ENCODE assay signal across 10 mouse cellular contexts in the genomic region with DNA sequence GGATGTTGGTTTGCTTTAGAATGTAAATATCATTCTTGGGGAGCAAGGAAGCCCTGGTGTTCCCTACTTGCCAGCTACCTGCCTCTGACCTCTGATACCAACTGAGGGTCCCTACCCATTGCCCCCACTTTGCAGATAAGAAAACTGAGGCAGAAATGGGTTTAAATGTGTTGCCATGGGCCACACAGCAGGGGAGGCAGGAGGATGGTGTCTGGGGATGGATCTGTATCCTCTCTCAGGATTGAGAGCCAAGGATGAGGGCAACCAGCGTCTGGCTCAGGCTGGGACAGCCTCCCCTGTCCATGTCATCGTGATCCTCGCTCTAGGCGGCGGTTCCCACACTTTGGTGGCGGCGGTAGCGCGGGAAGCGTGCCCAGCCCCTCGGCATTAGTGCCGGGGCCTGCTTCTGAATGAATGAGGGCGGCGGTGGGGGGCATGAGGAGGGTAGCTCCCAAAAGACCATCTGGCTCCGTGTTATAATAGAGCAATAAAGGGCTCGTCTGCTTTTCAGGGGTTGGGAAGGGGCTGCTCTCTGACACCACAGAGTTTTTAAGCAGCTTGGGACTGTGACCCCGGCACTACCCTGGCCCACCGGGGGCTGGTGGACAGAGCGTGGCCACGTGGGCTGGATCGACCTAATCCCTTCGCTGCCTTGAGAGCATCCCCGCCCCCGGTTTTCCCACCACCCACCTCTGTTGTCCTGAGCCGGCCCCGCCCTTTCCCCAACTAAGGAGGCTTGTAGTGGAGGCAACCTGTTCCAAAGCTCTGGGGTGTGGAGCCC. TPM values are rescaled to one million over a fixed set of nuclear protein-coding genes. Genes with fewer than 3 reads are reported as not detected.
A peak's percentile ranks its signal among the peaks of the same experiment; 100 is the strongest.
DNase-seq lines count a peak whose midpoint lies in the region; ATAC-seq and TF ChIP-seq lines count a peak whose summit lies in the region.
"Had no signal": no experiment of that assay in that cellular context is flagged by ENCODE, and none has a peak within 500 bp of the region (broad histone marks: within the 10 kb centered on the region; RNA-seq: fewer than 3 reads in every experiment).

No protein-coding gene starts in this region.

- H3K9me3 ChIP-seq in ES-Bruce4 (replicated peaks; ENCODE audit: control insufficient read depth, insufficient read depth, low read length, poor library complexity, severe bottlenecking): no peaks in the 10 kb centered on the region
- no peaks in the 10 kb centered on the region for H3K9me3 ChIP-seq in hindbrain, embryonic 10.5 days
- H3K9me3 ChIP-seq in midbrain, embryonic 13.5 days: no peaks in the 10 kb centered on the region
- no peaks in the 10 kb centered on the region for H3K9me3 ChIP-seq in intestine, embryonic 16.5 days (ENCODE audit: control insufficient read depth, low read length)
- H3K9me3 ChIP-seq: lung, embryonic 15.5 days had no signal

- peak overlapping the region; percentile 41 for H3K4me2 ChIP-seq in midbrain, embryonic 13.5 days (replicated peaks)
- no peak overlapping the region for H3K4me2 ChIP-seq in intestine, embryonic 16.5 days (ENCODE audit: low read depth, low read length)
- H3K4me2 ChIP-seq: lung, embryonic 15.5 days had no signal

- no peak overlapping the region for H3K27ac ChIP-seq in ES-Bruce4 (ENCODE audit: insufficient read depth, low read length)
- peak overlapping the region; percentile 83 for H3K27ac ChIP-seq in hindbrain, embryonic 10.5 days
- peak overlapping the region; percentile 61 for H3K27ac ChIP-seq in midbrain, embryonic 13.5 days
- H3K27ac ChIP-seq in intestine, embryonic 16.5 days (ENCODE audit: low read length): no peak overlapping the region
- H3K27ac ChIP-seq: lung, embryonic 15.5 days had no signal

- no peak for TF ChIP-seq POLR2A in ES-Bruce4 (IDR thresholded peaks at IDR 0.05; ENCODE audit: insufficient read depth, low read length)

- DNase-seq in embryo, embryonic 10.5 days (ENCODE audit: low spot score): peak; percentile 87
- DNase-seq in hindbrain, embryonic 10.5 days (ENCODE audit: low spot score): peak; percentile 90
- DNase-seq in MN1 (ENCODE audit: low spot score): no peak
- DNase-seq: gastrocnemius, postnatal 14 days; heart, postnatal 36 days had no signal

- H3K4me1 ChIP-seq in ES-Bruce4 (ENCODE audit: control insufficient read depth, insufficient read depth, low read length): peaks cover 3% of the 10 kb centered on the region
- H3K4me1 ChIP-seq in hindbrain, embryonic 10.5 days (replicated peaks): peaks cover 98% of the 10 kb centered on the region
- H3K4me1 ChIP-seq in midbrain, embryonic 13.5 days (replicated peaks): peaks cover 58% of the 10 kb centered on the region
- H3K4me1 ChIP-seq in intestine, embryonic 16.5 days (ENCODE audit: control insufficient read depth, insufficient read depth, low read length): peaks cover 10% of the 10 kb centered on the region

- TF ChIP-seq CTCF in ES-Bruce4 (IDR thresholded peaks at IDR 0.05; ENCODE audit: low read depth, low read length): no peak

- 1% methylated on average over 26 of the region's 26 CpGs for WGBS in hindbrain, embryonic 10.5 days
- WGBS in midbrain, embryonic 13.5 days: 0% methylated on average over 26 of the region's 26 CpGs
- WGBS in intestine, embryonic 16.5 days: 2% methylated on average over 26 of the region's 26 CpGs

- TF ChIP-seq EP300 in ES-Bruce4 (IDR thresholded peaks at IDR 0.05; ENCODE audit: insufficient read depth, low read depth, low read length): no peak

- H3K9ac ChIP-seq in ES-Bruce4 (ENCODE audit: low read depth, poor library complexity, severe bottlenecking): no peak overlapping the region
- 0 out of 2 replicates have a peak overlapping the region, but pooled peaks have one; percentile 6 for H3K9ac ChIP-seq in midbrain, embryonic 13.5 days (replicated peaks)
- no peak overlapping the region for H3K9ac ChIP-seq in intestine, embryonic 16.5 days (ENCODE audit: low read depth, low read length)
- H3K9ac ChIP-seq: lung, embryonic 15.5 days had no signal

- peak; percentile 79 for ATAC-seq in midbrain, embryonic 13.5 days
- no peak for ATAC-seq in frontal cortex, adult (ENCODE audit: low TSS enrichment)
- no peak for ATAC-seq in intestine, embryonic 16.5 days

- peak overlapping the region; percentile 22; the same call in 1 of the 2 replicates for H3K4me3 ChIP-seq in ES-Bruce4 (ENCODE audit: low read depth, low read length)
- peak overlapping the region; percentile 36 for H3K4me3 ChIP-seq in hindbrain, embryonic 10.5 days
- H3K4me3 ChIP-seq in midbrain, embryonic 13.5 days (replicated peaks): peak overlapping the region; percentile 8; the same call in 1 of the 2 replicates
- H3K4me3 ChIP-seq in intestine, embryonic 16.5 days (ENCODE audit: low read length): no peak overlapping the region
- H3K4me3 ChIP-seq: lung, embryonic 15.5 days had no signal

- no peaks in the 10 kb centered on the region for H3K36me3 ChIP-seq in ES-Bruce4 (ENCODE audit: control insufficient read depth, insufficient read depth, low read length, poor library complexity, severe bottlenecking)
- H3K36me3 ChIP-seq in hindbrain, embryonic 10.5 days: no peaks in the 10 kb centered on the region
- no peaks in the 10 kb centered on the region for H3K36me3 ChIP-seq in midbrain, embryonic 13.5 days
- no peaks in the 10 kb centered on the region for H3K36me3 ChIP-seq in intestine, embryonic 16.5 days (ENCODE audit: control insufficient read depth, insufficient read depth, low read length)
- H3K36me3 ChIP-seq: lung, embryonic 15.5 days had no signal

- H3K27me3 ChIP-seq in ES-Bruce4 (ENCODE audit: control insufficient read depth, insufficient read depth, low read length, poor library complexity, severe bottlenecking): peaks cover 1% of the 10 kb centered on the region; the same call in 1 of the 2 replicates
- H3K27me3 ChIP-seq in hindbrain, embryonic 10.5 days (ENCODE audit: insufficient read depth, poor library complexity, severe bottlenecking): peaks cover 93% of the 10 kb centered on the region
- H3K27me3 ChIP-seq in midbrain, embryonic 13.5 days: peaks cover 19% of the 10 kb centered on the region; the same call in 1 of the 2 replicates
- H3K27me3 ChIP-seq in intestine, embryonic 16.5 days (replicated peaks; ENCODE audit: control insufficient read depth, insufficient read depth, low read length): peaks cover 53% of the 10 kb centered on the region

RNA-seq across cellular contexts. Expression of a gene that starts 8.1 kb away (rescaled TPM):
- not detected in 2 replicates for polyA plus RNA-seq in ES-Bruce4 (2011; ENCODE audit: insufficient read depth, insufficient read length, low read depth, missing spikeins)
- 534 and 601 TPM in 2 replicates for polyA plus RNA-seq in hindbrain, embryonic 10.5 days (2016; fragmentation: Nextera tagmentation; extraction: Ambion mirVana)
- polyA plus RNA-seq in midbrain, embryonic 13.5 days (2015; fragmentation: Nextera tagmentation; extraction: Ambion mirVana): 291 and 346 TPM in 2 replicates
- 1.3 and 1.4 TPM in 2 replicates for polyA plus RNA-seq in intestine, embryonic 16.5 days (2015; fragmentation: Nextera tagmentation; extraction: Ambion mirVana)

RNA-seq across cellular contexts. Expression of a gene that starts 11.3 kb away (rescaled TPM):
- polyA plus RNA-seq in ES-Bruce4 (2011; ENCODE audit: insufficient read depth, insufficient read length, low read depth, missing spikeins): 21.5 and 26.6 TPM in 2 replicates
- 39.9 and 46.5 TPM in 2 replicates for polyA plus RNA-seq in hindbrain, embryonic 10.5 days (2016; fragmentation: Nextera tagmentation; extraction: Ambion mirVana)
- 42.0 and 43.3 TPM in 2 replicates for polyA plus RNA-seq in midbrain, embryonic 13.5 days (2015; fragmentation: Nextera tagmentation; extraction: Ambion mirVana)
- polyA plus RNA-seq in intestine, embryonic 16.5 days (2015; fragmentation: Nextera tagmentation; extraction: Ambion mirVana): 32.4 and 34.2 TPM in 2 replicates

RNA-seq across cellular contexts. Expression of a gene that starts 24.3 kb away (rescaled TPM):
- polyA plus RNA-seq in ES-Bruce4 (2011; ENCODE audit: insufficient read depth, insufficient read length, low read depth, missing spikeins): not detected in 2 replicates
- polyA plus RNA-seq in hindbrain, embryonic 10.5 days (2016; fragmentation: Nextera tagmentation; extraction: Ambion mirVana): 0.43 and 0.87 TPM in 2 replicates
- polyA plus RNA-seq in midbrain, embryonic 13.5 days (2015; fragmentation: Nextera tagmentation; extraction: Ambion mirVana): 0.40 TPM in 2 replicates
- polyA plus RNA-seq in intestine, embryonic 16.5 days (2015; fragmentation: Nextera tagmentation; extraction: Ambion mirVana): 2.3 and 3.5 TPM in 2 replicates

RNA-seq across cellular contexts. Expression of a gene that starts 53.7 kb away (rescaled TPM):
- polyA plus RNA-seq in ES-Bruce4 (2011; ENCODE audit: insufficient read depth, insufficient read length, low read depth, missing spikeins): 11.8 and 13.9 TPM in 2 replicates
- 47.4 and 51.5 TPM in 2 replicates for polyA plus RNA-seq in hindbrain, embryonic 10.5 days (2016; fragmentation: Nextera tagmentation; extraction: Ambion mirVana)
- 43.4 and 46.9 TPM in 2 replicates for polyA plus RNA-seq in midbrain, embryonic 13.5 days (2015; fragmentation: Nextera tagmentation; extraction: Ambion mirVana)
- 39.7 and 42.8 TPM in 2 replicates for polyA plus RNA-seq in intestine, embryonic 16.5 days (2015; fragmentation: Nextera tagmentation; extraction: Ambion mirVana)

Comparison
In these comparisons a context has a peak if more than half of its experiments do, and no peak if none do; other contexts are left out.
1. H3K27ac ChIP-seq: peak in hindbrain, embryonic 10.5 days (single experiment) and midbrain, embryonic 13.5 days (single experiment); none in ES-Bruce4 (single experiment) and intestine, embryonic 16.5 days (single experiment).
2. RNA of a gene that starts 8.1 kb away (polyA plus RNA-seq): 534 to 601 TPM in hindbrain, embryonic 10.5 days and 291 to 346 TPM in midbrain, embryonic 13.5 days; 1.3 to 1.4 TPM in intestine, embryonic 16.5 days and not detected in ES-Bruce4; every median in the first group is over 100 times any median in the second.